Mouse (Mus musculus) adrenal gland, postnatal 10 days (tissue): Measurements from ENCODE around the gene Lrrc28. TPM values are rescaled to one million over a fixed set of nuclear protein-coding genes. Genes with fewer than 3 reads are reported as not detected.
A peak's percentile ranks its signal among the peaks of the same experiment; 100 is the strongest.

Experiments used
- DNase-seq: peaks from one replicate; pipeline ENCODE4 v3.0.0; 2021; ENCODE audit warnings: mixed read lengths
- total RNA-seq, 2 experiments: library from RNA; stranded (reverse); gene quantifications; 2 replicates each; pipeline ENCODE4 v1.2.3; 2021

Lrrc28 gene
- total RNA-seq, 2 experiments from 2014 or later: 17.6 to 19.3 TPM

GRCm38 (mm10) chr7:67486925-67487760 lies 157.9 kb downstream of the Lrrc28 start:
- peak; percentile 61 for DNase-seq

- DNase-seq: no peak
Measured at GRCm38 (mm10) chr7:67486417-67486816, 158.7 kb downstream of the Lrrc28 start.

GRCm38 (mm10) chr7:67483698-67484097 lies 161.4 kb downstream of the Lrrc28 start:
- DNase-seq: no peak

- DNase-seq: peak; percentile 81
Measured at GRCm38 (mm10) chr7:67479576-67480413, 165.3 kb downstream of the Lrrc28 start.

- DNase-seq: peak; percentile 46
Measured at GRCm38 (mm10) chr7:67479168-67479567, 165.9 kb downstream of the Lrrc28 start.

GRCm38 (mm10) chr7:67477996-67478395 lies 167.1 kb downstream of the Lrrc28 start:
- no peak for DNase-seq

- peak; percentile 45 for DNase-seq
Measured at GRCm38 (mm10) chr7:67471295-67471694, 173.8 kb downstream of the Lrrc28 start.

- DNase-seq: no peak
Measured at GRCm38 (mm10) chr7:67468802-67469408, 176.2 kb downstream of the Lrrc28 start.

GRCm38 (mm10) chr7:67468180-67468579 lies 176.9 kb downstream of the Lrrc28 start:
- DNase-seq: no peak

- DNase-seq: no peak
Measured at GRCm38 (mm10) chr7:67466322-67466721, 178.7 kb downstream of the Lrrc28 start.

GRCm38 (mm10) chr7:67464633-67465032 lies 180.4 kb downstream of the Lrrc28 start:
- no peak for DNase-seq

GRCm38 (mm10) chr7:67463565-67463964 lies 181.5 kb downstream of the Lrrc28 start:
- DNase-seq: peak; percentile 65

Other genes starting within 250 kb of the Lrrc28 start
- 10 to 100 TPM; 30.5 to 42.8 TPM for gene Ttc23, start 2.1 kb upstream of the Lrrc28 start, total RNA-seq
- 10 to 100 TPM in 1 of 2 experiments, 1 to 10 TPM in 1; 5.9 to 10.9 TPM for gene Synm, start 114.5 kb upstream of the Lrrc28 start, total RNA-seq